Mouse (Mus musculus) kidney, adult 2 months (tissue): ENCODE data around the gene 4921517D22Rik.

Experiments used
- CTCF ChIP-seq: fragments of 200-500 bp; conservative IDR thresholded peaks from 2 replicates; pipeline ENCODE4 v1.5.1; 2011; ENCODE audit warnings: low read depth, mild to moderate bottlenecking, control low read depth, low read length, moderate library complexity, mixed read lengths; ENCODE audit not compliant: insufficient read depth, insufficient read length
- POLR2A ChIP-seq: fragments of 200-500 bp; IDR thresholded peaks from one replicate; pipeline ENCODE4 v1.6.1; 2011; ENCODE audit warnings: low read depth, low read length, control low read depth

GRCm38 (mm10) chr13:59642818-59643217 lies 51.1 kb downstream of the 4921517D22Rik start:
- TF ChIP-seq CTCF (no peak), POLR2A (no peak)
